Mouse (Mus musculus) kidney, postnatal 25 days (tissue): ENCODE results near the gene Bcas3.
"Not testable (repeated sequence)": the region's sequence is repeated elsewhere in the genome, so short reads cannot be mapped to it uniquely, and the experiment has no call there.

ENCODE experiments used
- DNase-seq, 2 experiments: peaks; one replicate each; pipeline ENCODE4 v3.0.0; 2021; ENCODE audit warnings: mixed read lengths in 2 of 2

Bcas3 gene

DNA sequence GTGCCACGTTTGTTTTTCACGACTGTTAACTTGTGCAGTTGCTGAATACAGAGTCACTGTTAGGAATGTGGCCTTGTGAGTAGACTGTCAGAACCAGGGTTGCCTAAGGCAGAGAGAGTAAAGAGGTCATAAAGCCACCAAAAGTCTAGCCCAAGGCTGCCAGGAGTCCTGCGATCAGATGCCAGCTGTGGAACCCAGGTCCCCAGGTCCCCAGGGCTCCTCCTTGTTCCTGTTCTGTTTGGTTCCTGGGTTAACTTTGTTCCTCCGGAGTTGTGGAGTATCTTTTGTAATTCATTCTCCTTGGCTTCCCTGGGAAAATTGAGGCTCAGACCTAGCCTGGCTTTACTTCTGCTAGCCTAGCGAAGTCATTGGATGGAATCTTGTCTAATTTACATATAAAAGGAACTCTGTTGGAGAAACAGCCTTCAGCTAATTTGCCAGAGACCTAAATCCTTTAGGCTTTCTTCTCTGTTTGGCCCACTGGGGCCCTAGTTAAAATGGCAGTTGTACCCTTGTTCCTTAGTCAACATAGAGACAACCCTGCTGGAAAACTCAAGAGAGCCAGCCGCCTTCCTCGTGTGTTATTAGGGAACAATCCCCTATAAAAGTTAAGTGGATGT lies 361.5 kb downstream of the Bcas3 start:
- no peak for DNase-seq

DNA sequence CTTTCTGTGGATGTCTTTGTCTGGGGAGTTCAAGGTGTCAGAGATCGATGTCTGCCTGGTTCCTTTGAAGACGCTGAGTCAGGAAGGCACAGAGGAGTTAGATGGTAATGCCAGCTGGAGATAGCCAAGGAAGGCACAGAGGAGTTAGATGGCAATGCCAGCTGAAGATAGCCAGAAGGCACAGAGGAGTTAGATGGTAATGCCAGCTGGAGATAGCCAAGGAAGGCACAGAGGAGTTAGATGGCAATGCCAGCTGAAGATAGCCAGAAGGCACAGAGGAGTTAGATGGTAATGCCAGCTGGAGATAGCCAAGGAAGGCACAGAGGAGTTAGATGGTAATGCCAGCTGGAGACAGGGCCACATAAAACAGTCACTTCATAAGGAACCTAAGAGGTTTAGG lies 363.8 kb downstream of the Bcas3 start:
- not testable (repeated sequence) for DNase-seq

DNA sequence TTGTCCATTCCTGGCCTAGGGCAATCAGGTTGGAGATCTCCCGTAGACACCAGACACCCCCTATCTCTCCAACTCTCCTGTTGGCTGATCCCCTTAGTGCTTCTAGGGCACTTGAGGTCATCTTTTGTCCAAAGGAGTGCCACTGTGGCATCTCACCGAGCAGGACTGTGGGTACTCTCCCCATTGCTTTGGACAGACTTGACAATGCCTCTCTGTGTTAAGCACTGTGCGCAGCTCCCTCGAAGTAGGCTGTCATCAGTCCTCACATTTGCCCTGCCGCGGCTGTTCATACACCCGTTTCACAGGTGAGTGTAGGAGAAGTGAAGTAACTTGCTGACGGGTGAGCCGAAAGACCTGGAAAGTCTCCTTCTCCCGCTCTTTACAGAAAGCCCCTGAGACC lies 366.1 kb downstream of the Bcas3 start:
- DNase-seq = no peak

DNA sequence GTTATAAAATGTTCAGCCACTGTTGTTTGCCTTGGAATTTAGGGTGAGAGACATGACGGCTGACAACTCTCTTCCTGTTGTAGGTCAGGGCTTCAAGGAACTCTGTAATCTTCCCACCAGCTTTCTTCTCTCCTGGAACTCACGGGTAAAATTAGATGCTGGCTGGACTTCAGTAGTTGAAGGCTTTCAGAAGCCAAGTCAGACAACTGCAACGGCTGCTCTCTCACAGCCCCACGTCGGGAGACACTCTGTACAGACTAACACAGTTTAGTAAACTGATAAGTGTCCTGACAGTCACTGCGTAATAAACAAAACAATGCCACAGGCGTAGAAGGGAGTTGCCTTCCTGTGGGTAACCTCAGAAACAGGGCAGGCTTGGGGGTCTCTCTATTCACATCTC lies 366.8 kb downstream of the Bcas3 start:
- DNase-seq = no peak

DNA sequence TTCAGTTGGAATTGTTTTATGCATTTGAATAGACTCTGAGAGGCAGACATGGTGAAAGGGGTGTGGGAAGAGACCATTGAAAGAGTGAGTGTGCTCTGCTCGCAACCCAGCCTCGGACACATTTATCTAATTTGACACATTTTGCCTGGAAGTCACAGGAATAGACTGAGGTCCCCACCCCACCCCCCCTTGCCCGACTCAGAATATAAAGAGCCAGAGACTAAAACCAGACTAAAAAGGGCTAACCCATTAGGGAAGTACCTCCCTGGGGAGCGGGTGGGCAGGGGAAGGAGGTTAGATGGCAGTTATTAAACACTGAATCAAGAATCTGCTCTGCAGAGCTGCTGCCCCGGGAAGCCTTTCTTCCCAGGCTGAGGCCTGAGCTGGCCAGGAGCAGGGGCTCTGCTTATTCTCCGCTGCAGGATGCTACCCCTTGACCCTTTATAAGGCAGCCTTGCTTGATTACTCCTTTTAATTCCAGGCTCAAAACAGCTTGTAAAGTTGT lies 367.4 kb downstream of the Bcas3 start:
- no peak for DNase-seq

DNA sequence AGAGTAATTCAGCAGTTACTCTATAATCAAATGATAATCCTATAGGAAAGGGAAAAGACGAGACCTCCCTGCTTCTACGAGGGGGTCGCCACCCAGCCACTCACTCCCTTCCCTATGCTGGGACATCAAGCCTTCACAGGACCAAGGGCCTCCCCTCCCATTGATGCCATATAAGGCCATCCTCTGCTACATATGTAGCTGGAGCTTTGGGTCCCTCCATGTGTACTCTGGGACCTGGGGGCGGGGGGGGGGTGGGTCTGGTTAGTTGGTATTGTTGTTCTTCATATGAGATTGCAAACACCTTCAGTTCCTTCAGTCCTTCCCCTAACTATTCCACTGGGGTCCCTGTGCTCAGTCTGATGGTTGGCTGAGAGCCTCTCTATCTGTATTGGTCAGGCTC lies 369.0 kb downstream of the Bcas3 start:
- no peak for DNase-seq

DNA sequence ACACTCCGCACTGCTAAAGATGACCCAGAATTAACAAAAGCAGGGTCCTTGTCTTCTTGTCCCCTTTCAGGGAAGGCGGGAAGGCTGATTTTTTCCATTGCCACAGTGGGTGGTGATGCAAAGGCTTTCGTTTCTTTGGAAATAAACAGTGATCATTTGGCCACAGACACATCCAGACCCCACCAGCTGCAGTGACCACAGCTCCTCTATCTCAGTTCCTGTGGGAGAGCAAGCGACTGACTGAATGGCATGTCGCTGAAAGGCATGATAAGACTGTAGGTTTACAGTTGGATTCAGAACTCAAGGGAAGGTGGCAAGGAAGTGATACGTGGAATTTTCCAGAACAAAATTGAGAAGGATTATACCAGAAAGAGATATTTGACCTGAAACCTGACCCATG lies 371.2 kb downstream of the Bcas3 start:
- DNase-seq = no peak

DNA sequence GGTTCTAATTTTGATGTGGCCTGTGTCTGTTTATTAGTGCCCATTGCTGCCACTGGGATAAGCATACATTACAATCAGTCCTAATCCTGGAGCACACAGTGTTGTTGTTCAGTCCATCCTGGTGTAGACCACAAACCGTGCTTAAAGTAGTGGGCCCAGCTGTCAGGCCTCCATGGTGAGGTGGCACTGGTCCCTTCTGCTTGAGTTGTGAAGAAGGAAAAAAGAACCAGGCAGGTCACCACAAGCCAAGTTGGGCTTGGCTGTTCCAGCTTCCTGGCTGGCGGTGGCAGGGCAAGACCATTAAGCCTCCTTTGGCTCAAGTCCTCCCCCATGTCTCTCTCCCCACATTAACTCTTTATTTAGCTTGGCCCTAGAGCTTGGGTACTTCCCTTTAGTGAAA lies 376.8 kb downstream of the Bcas3 start:
- no peak for DNase-seq

DNA sequence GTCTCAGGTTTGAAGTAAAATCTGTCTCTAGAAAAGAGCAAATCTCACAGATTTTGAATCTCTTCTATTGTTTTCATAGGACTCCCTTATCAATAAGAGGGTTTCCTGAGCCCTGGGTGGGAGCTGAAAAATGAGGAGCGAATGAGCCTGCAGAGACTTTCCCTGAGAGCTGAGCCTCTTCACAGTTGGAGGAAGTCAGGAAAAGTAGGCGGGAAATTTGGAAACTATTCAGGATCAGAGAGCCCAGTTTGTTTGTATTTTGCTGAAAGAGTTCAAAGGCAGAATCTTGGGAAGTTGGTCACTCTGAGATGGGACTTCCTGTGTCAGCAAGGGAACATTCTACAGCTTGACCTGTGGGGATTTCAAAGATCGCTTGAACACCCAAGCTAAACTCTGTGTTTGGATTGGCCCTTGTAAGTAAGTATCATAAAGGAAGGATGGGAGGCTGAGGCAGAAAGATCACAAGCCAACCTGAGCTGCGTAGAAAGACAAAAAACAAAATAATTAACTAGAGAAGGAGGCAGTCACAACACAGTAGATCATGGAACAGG lies 379.6 kb downstream of the Bcas3 start:
- DNase-seq = no peak

DNA sequence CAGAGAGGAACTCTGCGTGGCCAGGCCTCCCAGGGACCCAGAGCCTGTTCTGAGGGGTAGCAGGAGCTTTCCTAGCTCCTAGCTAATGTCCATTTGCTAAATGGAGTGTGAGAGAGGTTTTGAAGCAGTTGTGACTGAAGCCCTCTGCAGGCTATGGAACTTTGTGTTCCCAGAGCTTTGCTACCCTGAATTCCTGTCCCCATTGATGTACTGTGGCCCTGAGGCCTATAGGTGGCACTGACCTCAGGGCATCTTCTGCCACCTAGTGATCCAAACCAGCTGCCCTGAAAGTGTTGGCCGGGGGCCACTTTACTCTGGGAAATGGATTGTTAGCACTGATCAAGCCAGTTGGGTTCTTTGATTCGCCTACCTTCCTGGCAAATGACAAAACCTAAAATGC lies 380.6 kb downstream of the Bcas3 start:
- peak; percentile 36 to 55 for DNase-seq

DNA sequence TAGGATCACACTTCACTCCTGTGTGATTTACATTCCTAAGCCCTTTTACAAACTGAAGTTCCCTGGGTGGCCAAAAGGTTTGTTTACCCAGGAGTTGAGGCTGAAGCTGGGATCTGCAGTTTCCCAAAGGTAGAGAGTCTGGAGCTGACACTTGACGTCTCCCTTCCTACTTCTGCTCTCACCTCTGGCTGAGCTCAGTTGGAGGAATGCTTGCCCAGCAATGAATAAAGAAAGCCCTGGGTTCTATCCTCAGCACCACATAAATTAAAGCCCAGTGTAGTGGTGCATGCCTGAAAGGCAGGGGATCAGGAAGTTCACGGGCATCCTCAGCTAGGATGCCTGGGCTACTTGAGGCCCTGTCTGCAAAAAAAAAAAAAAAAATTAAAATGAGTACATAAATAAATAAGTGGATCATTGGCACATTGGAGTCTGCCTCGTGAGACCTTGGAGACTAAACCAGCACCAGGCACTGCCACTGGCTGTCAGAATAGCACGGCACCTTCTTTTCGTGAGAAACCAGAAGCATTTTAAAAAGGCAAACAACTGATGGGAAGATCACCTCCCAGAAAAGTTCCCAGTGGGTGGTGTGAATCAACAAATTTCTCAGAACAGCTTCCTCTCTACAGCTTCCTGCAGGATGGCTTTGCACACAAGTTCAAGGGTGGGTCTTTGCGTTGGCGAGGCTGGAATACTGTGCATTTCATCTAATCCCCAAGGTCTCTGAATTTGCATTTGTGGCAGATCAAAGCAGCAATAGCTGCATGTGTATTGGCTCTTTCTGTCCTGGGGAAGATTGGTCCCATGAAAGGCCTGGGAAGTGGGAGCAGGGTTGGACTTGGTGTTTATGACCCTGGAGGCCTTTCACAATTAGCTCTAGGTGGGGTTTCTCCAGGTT lies 381.6 kb downstream of the Bcas3 start:
- no peak for DNase-seq

DNA sequence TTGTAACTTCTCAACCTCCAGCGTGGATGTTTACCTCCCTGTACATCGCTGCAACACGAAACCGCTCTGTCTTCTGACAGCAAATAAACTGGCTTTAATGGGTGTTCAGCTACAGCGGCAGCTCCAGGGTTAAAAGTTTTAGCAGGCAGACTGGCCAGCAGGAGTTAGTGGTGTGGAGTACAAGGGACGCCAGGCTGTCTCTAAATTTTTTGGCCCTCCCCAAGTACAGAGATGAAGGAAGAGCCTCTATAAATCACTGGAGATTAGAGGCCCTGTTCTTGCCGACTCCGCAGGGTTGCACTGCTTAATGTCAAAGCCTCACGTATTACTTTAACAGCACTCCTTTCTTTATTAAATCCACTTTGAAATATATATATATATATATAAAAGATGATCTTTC lies 384.3 kb downstream of the Bcas3 start:
- peak in 1 of 2 experiments; percentile 23 for DNase-seq

DNA sequence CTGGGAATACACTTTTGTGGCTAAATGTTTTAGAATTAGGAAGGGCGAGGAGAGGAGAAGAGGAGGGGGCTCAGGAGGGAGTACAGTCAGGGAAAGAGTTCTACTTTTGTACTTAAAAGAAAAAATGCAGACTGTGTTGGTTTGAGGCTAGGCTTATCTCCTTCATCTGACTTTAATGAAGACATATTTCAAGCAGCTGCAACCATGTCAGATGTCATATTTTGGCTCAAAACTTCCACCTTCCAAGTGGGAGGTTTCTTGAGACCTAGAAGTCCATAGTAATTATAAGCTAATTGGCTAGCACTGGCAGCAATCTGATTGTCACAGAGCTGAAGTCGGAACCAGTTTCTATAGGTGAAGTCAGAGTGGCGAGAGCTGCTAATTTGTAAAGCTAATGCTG lies 384.9 kb downstream of the Bcas3 start:
- DNase-seq = peak in 1 of 2 experiments; percentile 15

DNA sequence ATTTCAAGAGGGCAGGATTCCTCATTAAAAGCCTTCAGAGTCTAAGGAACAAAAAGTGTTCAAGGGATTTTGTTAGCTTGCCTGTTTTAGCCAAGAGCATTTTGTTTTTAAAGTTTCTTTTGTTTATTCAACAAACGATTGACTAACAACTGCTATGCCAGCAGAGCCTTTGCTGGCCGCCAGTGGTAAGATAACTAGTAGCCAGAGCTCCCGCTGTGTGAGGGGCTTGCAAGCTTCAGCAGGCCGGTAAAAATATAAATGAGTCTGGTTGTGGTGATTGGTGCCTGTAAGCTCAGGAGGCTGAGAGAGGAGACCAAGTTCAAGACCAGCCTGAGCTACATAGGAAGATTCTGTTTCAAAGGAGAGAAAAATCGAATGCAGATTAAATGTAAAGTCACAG lies 385.6 kb downstream of the Bcas3 start:
- DNase-seq = peak in 1 of 2 experiments; percentile 12

DNA sequence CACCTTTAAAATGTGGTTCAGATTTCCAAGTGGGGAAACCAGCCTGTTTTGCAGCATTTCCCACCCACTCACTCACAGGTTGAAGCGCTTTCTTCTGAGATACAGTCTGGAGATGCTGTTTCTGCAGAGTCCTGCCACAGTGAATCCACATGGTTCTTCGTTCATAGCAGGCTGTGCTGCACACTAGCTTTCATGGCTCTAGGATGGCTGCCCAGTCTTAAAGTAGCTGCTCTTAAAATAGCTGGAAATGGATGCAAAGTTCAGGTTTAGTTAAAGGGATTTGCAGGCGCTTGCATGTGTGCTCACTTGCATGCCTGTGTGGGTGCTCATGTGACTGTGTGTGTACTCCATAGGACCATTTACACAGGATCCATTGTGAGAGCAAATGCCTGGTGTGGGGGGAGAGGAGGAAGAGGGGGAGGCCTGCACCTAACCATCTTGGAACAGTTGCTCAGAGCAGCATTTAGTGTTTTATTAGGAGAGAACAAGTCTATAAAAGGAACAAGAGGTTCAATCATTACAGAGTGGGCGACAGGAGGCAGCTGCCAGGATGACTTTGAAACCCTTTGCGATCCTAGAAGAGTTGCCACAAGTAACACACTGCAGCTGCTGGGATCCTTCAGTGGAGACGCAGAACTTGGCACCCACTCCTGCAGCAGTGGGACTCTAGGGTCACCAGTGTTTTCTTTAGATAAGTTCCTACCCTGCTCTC lies 386.5 kb downstream of the Bcas3 start:
- peak in 1 of 2 experiments; percentile 30 for DNase-seq

DNA sequence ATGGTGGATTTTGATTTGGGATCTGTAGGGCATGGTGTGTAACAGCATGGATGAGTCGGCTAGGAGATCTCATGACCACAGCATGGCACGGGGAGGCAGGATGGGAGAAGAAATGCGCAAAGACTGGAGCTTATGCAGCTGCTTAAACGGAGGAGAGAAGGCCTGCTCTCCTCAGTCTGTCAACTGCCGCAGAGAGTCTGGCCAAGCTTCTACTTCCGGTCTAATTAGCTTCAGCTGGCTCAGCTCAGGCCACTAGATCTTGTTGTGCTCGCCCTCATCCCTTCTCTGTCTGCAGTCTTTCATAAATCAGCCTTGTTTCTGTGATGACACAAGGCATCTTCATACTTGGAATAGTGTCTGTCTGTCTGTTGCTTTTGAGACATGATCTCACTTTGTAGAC lies 393.4 kb downstream of the Bcas3 start:
- DNase-seq = peak; percentile 20 to 54

DNA sequence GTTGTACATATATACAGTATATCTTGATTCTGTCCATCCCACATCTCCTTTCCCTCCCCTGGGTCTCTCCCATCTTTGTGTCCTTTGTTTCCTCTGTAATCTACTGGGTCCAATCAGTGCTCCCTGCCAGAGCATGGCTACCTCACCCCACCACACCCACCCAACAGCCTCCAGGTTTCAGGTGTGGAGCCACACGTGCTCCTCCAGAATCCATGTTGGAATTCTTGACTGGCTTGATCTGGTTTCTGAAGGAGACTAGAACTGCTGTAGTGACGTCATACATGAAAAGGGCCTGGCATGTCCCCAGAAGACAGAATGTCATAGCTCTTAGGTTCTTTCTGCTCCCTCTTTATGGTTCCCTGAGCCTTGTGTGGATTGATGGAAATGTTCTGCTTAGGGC lies 395.9 kb downstream of the Bcas3 start:
- DNase-seq = peak in 1 of 2 experiments; percentile 4

DNA sequence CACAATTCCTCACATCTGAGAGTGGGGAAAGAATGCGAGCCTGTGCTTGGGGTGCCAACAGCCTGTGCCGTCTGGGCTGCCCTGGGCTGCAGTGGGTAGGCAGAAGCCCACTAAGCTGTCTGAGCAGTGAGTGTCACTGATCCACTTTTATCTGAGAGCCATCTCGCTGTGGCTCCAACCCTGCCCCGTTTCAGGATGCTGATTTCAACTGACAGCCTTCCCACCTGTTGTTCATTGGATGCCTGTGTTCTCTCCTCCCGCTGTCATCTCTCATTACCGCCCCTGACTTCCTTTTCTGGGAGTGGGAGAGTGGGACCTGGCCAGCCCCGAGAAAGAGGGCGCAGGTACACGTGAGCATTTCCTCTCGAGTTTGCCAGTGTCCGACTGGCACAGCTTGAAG lies 398.2 kb downstream of the Bcas3 start:
- peak in 1 of 2 experiments; percentile 24 for DNase-seq

DNA sequence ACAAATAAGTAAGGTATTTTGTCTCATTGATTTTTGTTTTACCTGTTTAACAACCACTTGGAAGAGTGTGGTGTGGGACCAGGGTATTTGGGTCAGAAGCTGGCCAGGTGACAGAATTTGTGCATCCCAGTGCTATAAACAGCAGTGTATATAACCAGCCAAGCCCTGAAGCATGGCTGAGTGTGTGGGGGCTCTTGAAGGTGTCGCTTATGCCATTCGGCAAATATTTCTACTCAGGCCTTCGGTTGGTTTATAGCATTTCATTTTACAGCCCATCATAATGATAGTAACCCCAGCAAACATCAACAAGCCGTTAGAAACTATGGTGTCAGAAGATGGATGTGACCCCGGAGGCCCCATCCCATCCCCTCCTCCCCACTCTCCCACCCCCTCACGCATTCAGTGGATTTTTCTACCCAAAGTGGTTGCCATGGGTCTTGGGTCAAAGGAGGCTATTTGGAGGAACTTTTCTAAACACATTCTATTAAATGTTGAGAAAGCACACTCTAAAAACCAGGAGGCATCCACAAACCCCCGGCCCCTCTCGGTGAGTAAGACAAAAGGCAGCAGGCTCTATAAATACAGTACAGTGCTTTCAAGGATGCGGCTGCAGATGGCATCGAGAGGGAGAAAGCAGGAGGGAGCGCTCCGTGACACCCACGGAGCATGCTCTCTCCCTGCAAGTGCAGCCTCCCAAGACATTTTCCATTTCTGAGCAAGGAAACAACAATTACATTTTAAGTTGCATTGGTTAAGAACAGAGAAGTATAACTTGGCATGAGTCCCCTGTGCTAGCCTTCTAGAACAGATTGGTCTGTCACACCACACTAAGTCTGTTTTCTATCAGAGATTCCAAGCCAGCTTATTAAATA lies 401.9 kb downstream of the Bcas3 start:
- DNase-seq = peak in 1 of 2 experiments; percentile 11

DNA sequence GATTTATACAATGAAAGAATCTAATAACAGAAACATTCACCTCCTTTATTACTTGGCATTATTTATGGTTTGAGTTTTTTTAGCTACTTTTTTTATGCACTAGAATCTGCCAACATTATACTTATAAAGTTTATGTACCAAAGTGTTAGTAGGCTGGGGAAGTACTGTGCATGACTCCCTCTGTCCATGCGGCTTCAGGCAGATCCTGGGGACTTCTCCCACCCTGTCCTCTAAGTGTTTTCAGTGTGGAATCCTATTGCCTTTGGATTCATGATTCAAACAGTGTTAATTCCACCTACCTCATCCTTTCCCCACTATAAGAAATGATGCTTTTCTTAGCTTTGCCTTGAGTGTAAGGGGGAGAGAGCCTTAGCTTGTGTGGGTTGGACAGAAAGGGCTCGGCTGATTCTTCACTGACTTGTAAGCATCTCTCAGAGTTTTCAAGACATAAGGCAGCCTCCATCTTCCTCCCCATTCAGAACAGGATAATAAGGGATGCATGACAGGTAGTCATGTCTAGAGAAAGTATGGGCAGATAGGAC lies 402.6 kb downstream of the Bcas3 start:
- DNase-seq = no peak

DNA sequence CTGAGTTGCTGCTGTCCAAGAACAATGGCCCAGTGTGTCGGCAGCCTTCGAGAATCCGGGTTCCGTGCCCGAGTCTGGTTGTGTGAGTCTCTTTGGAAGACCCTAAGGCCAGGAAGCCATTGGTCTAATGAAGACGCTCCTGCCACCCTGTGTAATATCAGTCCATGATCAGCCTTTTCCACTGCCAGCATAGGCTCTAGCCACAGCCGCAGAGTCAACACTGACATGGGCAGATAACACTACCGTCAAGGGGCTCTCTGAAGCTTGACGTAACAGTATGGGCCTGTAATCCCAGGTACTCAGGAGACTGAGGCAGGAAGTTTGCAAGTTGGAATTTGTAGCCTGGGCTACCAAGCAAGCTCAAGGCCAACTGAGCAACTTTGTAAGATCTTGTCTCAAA lies 405.9 kb downstream of the Bcas3 start:
- no peak for DNase-seq
